8 mouse cellular contexts compared by ENCODE assay signal in genomic region chr5:92136536-92137238, GRCm38 (mm10). TPM values are rescaled to one million over a fixed set of nuclear protein-coding genes. Genes with fewer than 3 reads are reported as not detected.
DNase-seq lines count a peak whose midpoint lies in the region; ATAC-seq lines count a peak whose summit lies in the region.

No protein-coding gene starts in this region.

- ATAC-seq in lung, embryonic 16.5 days (ENCODE audit: low read depth): no peak
- ATAC-seq in forebrain, embryonic 13.5 days: no peak
- no peak for ATAC-seq in limb, embryonic 15.5 days (ENCODE audit: insufficient number of reproducible peaks, low FRiP score, low TSS enrichment, low read depth)
- no peak for ATAC-seq in stomach, embryonic 16.5 days (ENCODE audit: insufficient read depth, low FRiP score)

- no peaks in the 10 kb centered on the region for H3K36me3 ChIP-seq in lung, embryonic 16.5 days (ENCODE audit: control insufficient read depth, insufficient read depth, low read length)
- H3K36me3 ChIP-seq in forebrain, embryonic 13.5 days (ENCODE audit: poor library complexity, severe bottlenecking): peaks cover 12% of the 10 kb centered on the region
- no peaks in the 10 kb centered on the region for H3K36me3 ChIP-seq in limb, embryonic 15.5 days
- no peaks in the 10 kb centered on the region for H3K36me3 ChIP-seq in stomach, embryonic 16.5 days (ENCODE audit: control insufficient read depth, insufficient read depth, low read length)

- H3K4me3 ChIP-seq in lung, embryonic 16.5 days (ENCODE audit: low read length): peak overlapping the region; percentile 55
- H3K4me3 ChIP-seq in forebrain, embryonic 13.5 days: peak overlapping the region; percentile 65
- H3K4me3 ChIP-seq in limb, embryonic 15.5 days: peak overlapping the region; percentile 83
- H3K4me3 ChIP-seq in stomach, embryonic 16.5 days (replicated peaks; ENCODE audit: low read length): peak overlapping the region; percentile 79

- peaks cover 12% of the 10 kb centered on the region for H3K4me1 ChIP-seq in lung, embryonic 16.5 days (replicated peaks; ENCODE audit: control insufficient read depth, insufficient read depth, low read length)
- H3K4me1 ChIP-seq in forebrain, embryonic 13.5 days: peaks cover 31% of the 10 kb centered on the region
- peaks cover 18% of the 10 kb centered on the region for H3K4me1 ChIP-seq in limb, embryonic 15.5 days
- H3K4me1 ChIP-seq in stomach, embryonic 16.5 days (ENCODE audit: control insufficient read depth, insufficient read depth, low read length): peaks cover 14% of the 10 kb centered on the region

- no peaks in the 10 kb centered on the region for H3K9me3 ChIP-seq in lung, embryonic 16.5 days (ENCODE audit: control insufficient read depth, low read length)
- no peaks in the 10 kb centered on the region for H3K9me3 ChIP-seq in forebrain, embryonic 13.5 days (replicated peaks)
- no peaks in the 10 kb centered on the region for H3K9me3 ChIP-seq in limb, embryonic 15.5 days
- H3K9me3 ChIP-seq in stomach, embryonic 16.5 days (replicated peaks; ENCODE audit: control insufficient read depth, low read length): no peaks in the 10 kb centered on the region

- H3K4me2 ChIP-seq in lung, embryonic 16.5 days (ENCODE audit: low read depth, low read length): peak overlapping the region; percentile 94
- peak overlapping the region; percentile 81 for H3K4me2 ChIP-seq in forebrain, embryonic 13.5 days
- peak overlapping the region; percentile 62 for H3K4me2 ChIP-seq in limb, embryonic 15.5 days
- H3K4me2 ChIP-seq in stomach, embryonic 16.5 days (ENCODE audit: low read depth, low read length): peak overlapping the region; percentile 84

- DNase-seq in lung, postnatal 14 days: no peak
- DNase-seq in left cerebral cortex, adult 9 months (ENCODE audit: low spot score in 2 of 2): no peak
- no peak for DNase-seq in gastrocnemius, postnatal 10 days
- no peak for DNase-seq in urinary bladder, postnatal 25 days (ENCODE audit: low spot score)

- H3K27ac ChIP-seq in lung, embryonic 16.5 days (ENCODE audit: low read length): no peak overlapping the region
- no peak overlapping the region for H3K27ac ChIP-seq in forebrain, embryonic 13.5 days
- H3K27ac ChIP-seq in limb, embryonic 15.5 days: no peak overlapping the region
- H3K27ac ChIP-seq in stomach, embryonic 16.5 days (ENCODE audit: low read length): no peak overlapping the region

- WGBS in lung, embryonic 16.5 days: 60% methylated on average over 9 of the region's 9 CpGs
- WGBS in forebrain, embryonic 13.5 days: 71% methylated on average over 9 of the region's 9 CpGs
- 57% methylated on average over 9 of the region's 9 CpGs for WGBS in limb, embryonic 15.5 days
- WGBS in stomach, embryonic 16.5 days: 63% methylated on average over 9 of the region's 9 CpGs

- no peak overlapping the region for H3K9ac ChIP-seq in lung, embryonic 16.5 days (ENCODE audit: low read length)
- peak overlapping the region; percentile 87 for H3K9ac ChIP-seq in forebrain, embryonic 13.5 days
- H3K9ac ChIP-seq in limb, embryonic 15.5 days: no peak overlapping the region
- H3K9ac ChIP-seq in stomach, embryonic 16.5 days (ENCODE audit: low read length): no peak overlapping the region

- H3K27me3 ChIP-seq in lung, embryonic 16.5 days (ENCODE audit: control insufficient read depth, insufficient read depth, low read depth, low read length): no peaks in the 10 kb centered on the region
- H3K27me3 ChIP-seq in forebrain, embryonic 13.5 days: no peaks in the 10 kb centered on the region
- no peaks in the 10 kb centered on the region for H3K27me3 ChIP-seq in limb, embryonic 15.5 days
- H3K27me3 ChIP-seq in stomach, embryonic 16.5 days (ENCODE audit: control insufficient read depth, insufficient read depth, low read length): no peaks in the 10 kb centered on the region

RNA-seq across cellular contexts. Expression of gene Uso1, which starts 1.1 kb away (rescaled TPM):
- 37.7 and 38.3 TPM in 2 replicates for polyA plus RNA-seq in lung, embryonic 16.5 days (2015; fragmentation: Nextera tagmentation; extraction: Ambion mirVana)
- polyA plus RNA-seq in forebrain, embryonic 13.5 days (2015; fragmentation: Nextera tagmentation; extraction: Ambion mirVana): 42.6 and 43.9 TPM in 2 replicates
- 51.9 and 53.1 TPM in 2 replicates for polyA plus RNA-seq in limb, embryonic 15.5 days (2015; fragmentation: Nextera tagmentation; extraction: Ambion mirVana)
- 46.8 and 50.7 TPM in 2 replicates for polyA plus RNA-seq in stomach, embryonic 16.5 days (2015; fragmentation: Nextera tagmentation; extraction: Ambion mirVana)
- 10 to 100 TPM; 63.0 to 68.2 TPM for total RNA-seq in gastrocnemius, postnatal 10 days (2021)

RNA-seq across cellular contexts. Expression of gene G3bp2, which starts 53.2 kb away (rescaled TPM):
- 124 and 144 TPM in 2 replicates for polyA plus RNA-seq in lung, embryonic 16.5 days (2015; fragmentation: Nextera tagmentation; extraction: Ambion mirVana)
- 337 and 342 TPM in 2 replicates for polyA plus RNA-seq in forebrain, embryonic 13.5 days (2015; fragmentation: Nextera tagmentation; extraction: Ambion mirVana)
- polyA plus RNA-seq in limb, embryonic 15.5 days (2015; fragmentation: Nextera tagmentation; extraction: Ambion mirVana): 136 and 146 TPM in 2 replicates
- 141 and 146 TPM in 2 replicates for polyA plus RNA-seq in stomach, embryonic 16.5 days (2015; fragmentation: Nextera tagmentation; extraction: Ambion mirVana)
- total RNA-seq in gastrocnemius, postnatal 10 days (2021): 10 to 100 TPM; 57.9 to 59.4 TPM
